Mouse (Mus musculus) retina, embryonic 14.5 days (tissue): ENCODE results near the gene Gm48552.
A peak's percentile ranks its signal among the peaks of the same experiment; 100 is the strongest.

Experiments
- DNase-seq: peaks from one replicate; pipeline ENCODE4 v3.0.0-alpha.2; 2015; ENCODE audit warnings: low spot score

The Gm48552 gene

DNA sequence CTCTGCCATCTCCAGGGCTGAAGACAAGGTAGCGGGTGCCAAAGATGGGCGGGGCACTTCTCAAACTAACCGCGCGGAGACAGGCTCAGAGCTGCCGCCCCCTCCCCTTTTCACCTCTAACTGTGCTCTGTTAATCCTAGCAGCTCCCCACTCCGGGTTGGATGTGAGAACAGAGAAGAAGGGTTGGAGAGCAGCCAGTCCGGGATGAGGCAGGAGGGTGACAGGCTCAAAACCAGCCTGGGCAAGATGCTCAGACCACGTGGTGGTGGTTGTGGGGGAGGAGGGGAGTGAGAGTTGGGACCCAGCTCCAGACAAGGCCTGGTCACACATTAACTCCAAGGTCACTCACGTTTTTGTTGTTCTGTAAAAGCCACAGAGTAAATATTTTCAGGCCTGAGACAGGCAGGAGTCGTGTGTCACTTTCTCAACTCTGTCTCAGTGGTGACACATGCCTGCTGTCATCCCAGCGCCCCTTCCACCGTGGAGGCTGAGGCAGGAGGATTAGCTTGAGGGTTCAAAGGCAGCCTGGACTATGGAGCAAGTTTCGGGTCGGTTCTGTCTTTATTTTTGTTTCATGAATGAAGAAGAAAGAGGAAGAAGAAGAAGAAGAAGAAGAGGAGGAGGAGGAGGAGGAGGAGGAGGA is 42.8 kb downstream of the Gm48552 start:
- no peak for DNase-seq

DNA sequence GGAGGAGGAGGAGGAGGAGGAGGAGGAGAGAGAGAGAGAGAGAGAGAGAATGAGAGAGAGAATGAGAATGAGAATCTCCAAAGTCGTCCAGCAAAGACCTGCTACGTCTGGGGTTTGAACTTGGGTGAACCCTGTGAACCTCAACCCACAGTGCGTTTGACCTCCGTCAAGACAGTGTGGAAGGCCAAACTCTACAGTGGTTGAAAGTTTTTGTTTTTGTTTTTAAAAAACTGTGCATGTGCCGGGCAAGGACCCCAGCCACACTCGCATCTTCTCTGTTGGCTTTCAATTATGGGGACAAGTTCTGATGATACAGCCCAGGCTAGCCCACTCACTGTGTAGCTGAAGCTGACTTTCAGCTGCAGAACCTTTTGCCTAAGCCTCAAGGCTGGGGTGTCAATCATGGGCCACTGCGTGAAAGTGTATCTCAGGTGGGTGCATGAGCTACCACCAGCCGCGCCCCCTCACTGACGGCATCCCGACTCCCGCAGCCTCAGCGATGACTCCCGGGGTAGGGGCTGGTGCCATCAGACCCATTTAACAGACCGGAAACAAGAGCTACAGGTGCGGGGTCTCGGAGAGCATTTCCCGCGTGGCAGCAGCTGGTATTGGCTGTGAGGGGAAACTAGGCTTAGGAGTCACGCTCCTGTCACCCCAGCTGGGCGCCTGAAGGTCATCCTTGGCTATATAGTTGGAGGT is 43.5 kb downstream of the Gm48552 start:
- DNase-seq, result no peak

DNA sequence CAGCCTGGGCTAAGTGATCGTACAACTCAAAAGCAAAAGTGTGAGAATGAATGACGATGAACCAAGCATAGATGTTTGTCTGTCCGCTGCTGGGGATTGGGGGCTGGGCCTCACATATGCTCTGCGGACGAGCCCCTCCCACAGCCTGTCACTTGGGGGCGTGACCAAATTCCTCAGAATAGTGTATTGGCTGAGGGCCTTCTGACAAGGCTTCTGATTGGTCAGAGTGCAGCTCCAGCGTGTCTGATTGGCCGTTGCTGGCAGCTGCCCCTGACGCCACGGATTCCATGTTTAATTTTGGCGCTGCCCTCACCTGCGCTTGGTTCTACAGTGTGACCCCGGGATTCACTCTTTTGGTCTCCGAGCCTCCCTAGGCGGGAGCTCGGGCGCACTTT is 44.1 kb downstream of the Gm48552 start:
- peak; percentile 95 for DNase-seq

DNA sequence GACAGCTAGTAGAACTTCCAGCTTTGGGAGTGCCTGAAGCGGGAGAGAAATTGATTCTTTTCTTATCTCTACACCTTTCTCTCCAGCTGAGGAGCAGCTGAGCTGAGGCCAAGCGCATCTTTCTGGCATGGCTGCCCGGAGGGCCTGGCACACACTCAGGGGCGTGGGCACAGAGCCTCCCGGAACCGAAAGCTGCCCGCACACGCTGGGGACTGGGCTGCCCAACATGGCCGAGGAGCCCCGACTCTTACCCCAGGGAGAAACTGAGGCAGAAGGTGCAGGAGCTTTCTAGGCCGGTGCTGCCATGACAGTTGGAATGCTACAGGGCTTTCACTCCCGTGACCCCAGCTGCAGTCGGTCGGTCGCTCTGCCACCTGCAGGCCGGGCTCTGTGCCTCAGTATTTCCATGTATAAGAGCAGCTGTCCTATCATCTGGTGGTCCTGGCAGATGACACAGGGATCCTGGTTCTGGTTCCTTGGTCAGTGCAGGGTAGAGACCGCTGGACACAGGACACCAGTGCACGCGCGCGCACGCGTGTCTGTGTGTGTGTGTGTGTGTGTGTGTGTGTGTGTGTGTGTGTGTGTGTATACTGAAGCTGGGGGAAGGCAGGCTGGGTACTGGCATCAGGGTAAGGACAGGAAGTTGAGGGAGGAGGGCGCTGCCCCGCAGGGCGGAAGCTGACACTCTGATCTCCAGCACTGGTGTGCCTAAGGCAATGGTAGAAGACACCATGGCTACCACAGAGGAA is 44.9 kb downstream of the Gm48552 start:
- DNase-seq, result no peak

DNA sequence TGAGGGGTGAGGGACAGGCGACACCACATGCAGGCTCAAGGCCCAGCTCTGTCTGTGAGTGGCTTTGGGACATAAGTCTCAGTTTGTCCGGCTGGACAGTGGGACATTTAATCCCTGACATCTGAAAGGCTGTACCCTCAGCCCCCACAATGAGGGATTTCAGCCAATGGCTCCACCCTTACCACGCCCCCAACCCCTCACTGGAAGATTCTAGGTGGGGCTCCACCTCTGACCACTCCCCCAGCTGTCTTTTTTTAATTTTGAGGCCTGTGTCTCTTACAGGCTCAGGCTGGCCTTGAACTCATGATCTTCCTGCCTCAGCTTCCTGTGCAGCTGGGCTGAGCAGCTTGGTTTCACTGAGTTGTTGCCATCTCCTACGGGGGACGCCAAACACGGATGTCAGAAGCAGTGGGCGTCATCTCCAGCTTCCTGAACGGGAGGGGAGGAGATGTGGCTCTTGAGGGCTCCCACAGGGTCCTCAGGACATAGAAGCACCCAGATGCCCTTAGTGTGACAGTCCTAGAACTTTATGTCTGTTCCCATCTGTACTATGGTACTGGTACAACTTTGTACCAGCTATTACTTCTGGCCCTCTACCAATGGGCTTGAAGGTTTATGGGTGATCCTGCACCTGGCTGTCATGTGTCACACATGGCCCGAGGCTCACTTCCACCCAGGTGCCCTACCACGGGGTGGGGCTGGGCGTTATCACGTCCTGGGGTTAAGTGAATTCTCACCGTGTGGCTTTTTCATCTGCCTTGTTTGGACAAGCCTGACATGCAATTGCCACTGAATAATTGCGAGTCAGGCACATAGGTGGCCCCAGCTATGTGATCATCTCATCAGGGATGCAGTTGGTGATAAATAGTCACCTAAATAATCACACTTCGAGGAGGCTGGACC is 45.8 kb downstream of the Gm48552 start:
- DNase-seq, result no peak

DNA sequence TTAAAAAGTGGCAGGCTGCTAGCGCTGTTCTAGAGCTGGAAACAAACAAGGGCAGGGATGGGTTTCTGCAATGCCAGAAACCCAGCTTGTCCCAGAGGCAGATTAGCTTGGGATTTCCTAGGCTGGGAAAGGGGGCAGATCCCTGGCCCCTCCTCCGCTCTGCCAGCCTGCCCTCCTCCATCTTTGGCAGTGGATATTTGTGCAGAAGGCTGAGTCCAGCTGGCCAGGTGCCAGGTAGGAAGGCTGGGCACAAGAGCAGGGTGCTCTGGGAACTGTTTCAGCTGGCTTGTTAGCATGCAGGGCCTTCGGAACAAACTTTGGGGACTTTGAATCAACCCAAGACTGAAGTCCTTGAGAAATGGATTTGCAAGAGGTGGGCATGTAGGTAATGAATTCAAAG is 46.6 kb downstream of the Gm48552 start:
- DNase-seq, result no peak
